Mouse (Mus musculus): ENCODE results near the gene Slc9a3r2.
A peak's percentile ranks its signal among the peaks of the same experiment; 100 is the strongest.
"Not testable (repeated sequence)": the region's sequence is repeated elsewhere in the genome, so short reads cannot be mapped to it uniquely, and the experiment has no call there.

Slc9a3r2 gene

DNA sequence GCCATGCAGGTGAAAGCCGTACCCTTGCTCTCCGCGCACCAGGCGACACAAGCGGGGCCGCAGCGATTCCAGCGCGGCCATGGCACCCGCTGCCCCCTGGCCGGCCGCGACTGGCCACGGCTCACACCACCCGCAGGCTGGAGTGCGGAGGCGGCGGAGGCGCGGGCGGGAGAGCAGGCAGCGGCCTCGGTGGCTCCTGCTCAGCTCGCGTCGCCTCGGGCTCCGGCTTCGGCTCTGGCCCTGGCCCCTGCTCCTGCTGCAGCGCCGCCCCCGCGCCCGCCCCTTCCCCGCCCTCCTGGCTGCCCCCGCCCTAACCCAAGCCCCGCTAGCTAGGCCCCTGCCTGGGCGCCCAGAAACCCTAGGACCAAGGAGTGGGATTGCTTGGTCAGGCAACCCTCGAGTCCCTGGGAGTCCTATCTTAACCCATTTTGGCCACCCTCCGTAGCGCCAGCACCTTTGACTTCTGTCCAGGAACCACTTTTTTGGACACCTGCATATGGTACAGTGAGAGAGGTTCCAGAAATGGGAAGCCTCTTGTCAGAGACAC lies at the start of gene Slc9a3r2:
TSS of gene Slc9a3r2 (minus strand) at position 258 of the 547 bp plus-strand sequence.
- DNase-seq (ENCODE audit: low spot score), result peak; percentile 83

DNA sequence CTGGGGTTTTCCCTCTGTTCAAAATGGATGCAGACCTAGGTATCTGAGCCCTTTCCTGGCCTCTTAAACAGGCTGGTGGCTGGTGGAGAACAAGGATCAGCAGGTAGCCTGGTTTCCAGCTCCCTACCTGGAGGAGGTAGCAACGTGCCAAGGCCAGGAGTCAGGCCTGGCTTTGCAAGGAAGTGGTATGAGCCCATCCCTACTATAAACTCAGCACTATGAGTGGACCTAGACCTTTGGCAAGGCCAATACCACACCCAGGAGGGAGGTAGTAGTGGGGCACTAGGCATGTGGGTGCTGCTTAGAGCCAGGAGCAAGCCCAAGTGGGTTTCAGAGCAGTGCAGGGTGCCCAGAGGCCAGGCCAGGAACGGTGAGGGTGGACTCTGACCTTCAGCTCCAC lies 49.3 kb upstream of the Slc9a3r2 start:
- no peak for DNase-seq (ENCODE audit: low spot score)

DNA sequence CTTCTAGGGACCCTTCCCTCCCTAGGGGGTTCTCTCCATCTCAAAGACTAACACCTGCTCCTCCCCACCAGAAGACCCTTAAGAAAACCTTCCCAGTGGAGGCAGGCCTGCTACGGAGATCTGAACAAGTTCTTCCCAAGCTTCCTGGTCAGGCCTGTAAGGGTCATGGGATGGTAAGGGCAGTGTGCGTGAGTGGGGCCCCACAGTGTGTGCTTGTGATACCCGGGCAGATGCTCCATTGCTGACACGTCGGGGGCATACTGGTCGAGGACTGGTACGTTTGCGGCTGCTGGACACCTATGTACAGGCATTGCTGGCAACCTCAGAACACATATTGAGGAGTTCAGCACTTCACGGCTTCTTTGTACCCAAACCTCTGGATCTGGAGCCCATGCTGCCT lies 48.6 kb upstream of the Slc9a3r2 start:
- no peak for DNase-seq (ENCODE audit: low spot score)

DNA sequence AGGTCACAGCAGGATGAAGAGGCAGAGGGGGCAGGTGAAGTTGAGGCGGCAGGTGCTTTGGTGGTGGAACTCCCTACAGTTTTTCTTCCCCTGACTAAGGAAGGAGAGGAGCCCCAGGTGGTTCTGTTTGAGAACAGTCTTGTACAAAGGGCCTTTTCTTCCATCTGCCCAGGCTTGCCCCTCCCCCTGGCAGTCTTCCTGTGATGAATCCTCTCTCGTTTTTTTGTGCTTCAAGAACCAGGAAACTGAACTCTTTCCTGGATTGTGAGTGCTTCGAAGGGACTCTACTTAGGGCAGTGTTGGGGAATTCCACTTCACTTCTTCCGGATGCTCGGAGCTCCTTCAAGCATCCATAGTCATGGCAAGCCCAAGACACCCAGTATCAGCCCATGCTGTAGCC lies 47.9 kb upstream of the Slc9a3r2 start:
- no peak for DNase-seq (ENCODE audit: low spot score)

DNA sequence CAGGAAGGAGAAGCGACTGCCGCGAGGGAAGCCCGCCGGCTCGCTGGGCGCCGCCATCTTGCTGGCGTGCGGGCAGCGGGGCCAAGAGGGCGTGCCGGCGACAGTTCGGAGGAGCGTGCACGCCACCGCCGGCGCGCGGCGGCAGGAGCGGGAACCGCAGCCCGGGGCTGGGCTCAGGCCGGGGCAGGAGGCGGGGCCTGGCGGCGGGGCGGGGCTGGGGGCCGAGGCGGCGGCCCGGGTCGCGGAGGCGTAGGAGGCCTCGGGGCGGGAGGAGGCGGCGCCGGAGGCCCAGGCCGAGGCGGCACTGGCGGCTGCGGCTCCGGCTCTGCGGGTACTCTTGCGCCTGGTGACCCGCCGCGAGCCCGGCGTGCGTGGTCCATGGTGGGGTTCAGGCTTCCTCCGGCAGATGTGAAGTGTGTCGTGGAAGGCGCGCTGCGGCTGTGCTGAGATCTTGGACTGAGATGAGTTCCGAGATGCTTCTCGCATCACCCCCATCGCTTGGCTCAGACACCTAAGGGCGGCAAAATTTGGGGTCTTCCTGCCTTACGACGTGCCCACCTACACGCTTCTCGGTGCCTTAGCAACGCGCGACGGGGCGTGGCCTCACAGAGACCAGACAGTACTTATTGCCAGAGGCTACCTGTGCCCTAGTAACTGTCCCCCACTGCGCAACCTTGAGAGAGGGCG lies 46.0 kb upstream of the Slc9a3r2 start, which contains the start of the genes Gfer and Noxo1:
TSS of gene Gfer (minus strand) at position 146 of the 687 bp plus-strand sequence.
TSS of gene Noxo1 (plus strand) at position 224 of the 687 bp plus-strand sequence.
- peak; percentile 87 for DNase-seq (ENCODE audit: low spot score)

DNA sequence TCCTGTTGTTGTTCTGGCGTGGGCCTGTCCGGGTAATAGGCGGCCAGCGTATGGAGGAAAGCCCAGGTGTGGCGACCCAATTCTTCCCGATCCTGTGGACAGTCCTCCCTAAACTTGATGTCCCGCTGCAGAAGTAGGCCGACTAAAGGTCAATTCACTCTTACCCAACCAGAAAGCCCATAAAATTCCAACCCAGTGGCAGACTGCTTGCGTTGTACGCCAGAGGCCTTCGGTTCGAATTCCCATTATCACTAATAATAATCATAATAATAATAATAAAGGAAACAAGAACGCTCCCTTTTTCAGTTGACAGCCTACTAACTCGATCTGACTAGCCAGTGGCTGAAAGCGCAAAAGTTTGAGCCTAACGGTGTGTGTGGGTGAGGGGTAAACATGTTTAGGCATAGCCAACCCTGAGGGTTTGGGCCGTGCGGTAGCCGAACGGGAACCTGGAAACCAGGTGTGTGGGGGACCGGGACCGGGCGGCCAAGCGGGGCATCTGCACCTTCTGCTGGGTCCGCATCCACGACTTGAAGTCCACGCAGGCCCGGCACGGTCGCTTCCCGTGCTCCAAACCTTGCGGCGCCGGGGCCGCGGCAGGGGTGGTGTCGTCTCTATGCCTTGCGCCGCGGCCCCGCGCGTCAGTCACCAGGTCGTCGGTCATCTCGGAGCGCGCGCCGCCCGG lies 45.3 kb upstream of the Slc9a3r2 start:
- no peak for DNase-seq (ENCODE audit: low spot score)

DNA sequence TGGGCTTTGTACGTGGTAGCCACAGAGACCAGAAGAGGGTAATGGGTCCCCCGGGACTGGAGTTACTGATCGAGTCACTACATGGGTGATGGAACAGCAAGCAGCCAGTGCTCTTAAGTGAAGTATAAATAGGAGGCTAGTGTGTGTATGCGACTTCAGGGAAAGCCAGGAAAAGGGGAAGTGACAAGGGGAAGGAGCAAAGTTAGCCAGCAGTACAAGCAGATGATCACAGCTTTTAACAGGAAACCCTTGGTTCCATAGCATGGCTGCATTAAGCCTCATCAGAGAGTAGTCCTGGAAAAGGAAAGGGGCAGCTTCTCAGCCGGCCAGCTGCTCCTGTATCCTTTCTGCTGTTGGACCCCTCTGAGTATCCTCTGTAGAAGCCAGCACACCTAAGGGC lies 42.3 kb upstream of the Slc9a3r2 start:
- no peak for DNase-seq (ENCODE audit: low spot score)

DNA sequence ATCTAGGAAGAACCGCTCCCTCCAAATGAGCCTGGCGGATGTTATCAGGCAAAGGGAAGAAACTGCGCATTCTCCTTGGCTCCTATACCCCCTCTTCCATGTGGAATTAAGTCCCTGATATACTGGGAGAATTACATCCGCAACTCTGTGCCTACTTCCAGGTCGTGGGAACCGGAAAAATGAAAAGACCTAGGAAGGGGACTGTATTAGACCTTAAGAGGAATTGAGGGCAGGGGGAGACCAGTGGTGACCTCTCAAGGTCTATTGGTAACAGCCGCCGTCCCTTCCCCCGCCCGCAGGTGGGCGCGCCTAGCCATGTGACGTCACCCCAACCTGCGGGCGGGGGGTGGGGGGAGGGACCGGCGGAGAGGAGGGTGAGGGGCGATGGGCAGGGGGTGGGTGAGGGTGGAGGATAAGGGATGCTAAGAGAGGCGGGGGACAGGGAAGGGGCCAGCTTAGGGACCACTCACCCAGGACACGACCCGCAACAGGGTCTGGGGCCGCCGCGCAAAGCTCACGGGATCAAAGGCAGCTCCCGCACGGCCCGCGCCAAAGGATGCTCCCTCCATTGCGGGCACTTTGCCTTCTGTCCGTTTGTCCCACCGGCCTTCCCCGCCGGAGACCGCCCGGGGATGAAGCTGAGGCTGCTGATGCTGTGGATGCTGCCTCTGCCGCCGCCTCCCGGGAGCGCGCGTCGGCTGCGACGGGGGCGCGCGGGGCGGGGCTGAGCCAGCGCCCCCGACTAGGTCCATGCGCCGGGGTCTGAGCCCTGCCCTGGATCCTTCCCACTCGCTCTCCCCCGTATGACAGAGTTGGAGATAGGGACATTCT lies 39.3 kb upstream of the Slc9a3r2 start, which contains the start of gene Syngr3:
TSS of gene Syngr3 (minus strand) at position 705 of the 831 bp plus-strand sequence.
- no peak for DNase-seq (ENCODE audit: low spot score)

DNA sequence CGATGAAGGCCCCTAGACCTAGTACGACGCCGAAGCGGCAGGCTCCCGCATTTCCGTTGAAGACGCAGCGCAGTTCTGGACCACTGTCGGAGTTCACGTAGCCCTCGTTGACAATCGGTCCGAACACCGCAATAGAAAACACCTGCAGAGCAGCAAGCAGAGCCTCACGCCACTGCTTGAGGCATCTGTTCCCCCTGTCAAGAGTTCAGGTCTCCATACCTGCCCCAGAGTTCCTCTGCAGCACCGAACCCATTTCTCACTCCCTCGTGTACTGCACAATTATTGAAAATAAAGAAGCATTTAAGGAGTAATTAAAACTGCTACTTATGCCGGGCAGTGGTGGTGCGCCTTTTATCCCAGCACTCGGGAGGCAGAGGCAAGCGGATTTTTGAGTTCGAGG lies 37.5 kb upstream of the Slc9a3r2 start:
- DNase-seq (ENCODE audit: low spot score), result no peak

DNA sequence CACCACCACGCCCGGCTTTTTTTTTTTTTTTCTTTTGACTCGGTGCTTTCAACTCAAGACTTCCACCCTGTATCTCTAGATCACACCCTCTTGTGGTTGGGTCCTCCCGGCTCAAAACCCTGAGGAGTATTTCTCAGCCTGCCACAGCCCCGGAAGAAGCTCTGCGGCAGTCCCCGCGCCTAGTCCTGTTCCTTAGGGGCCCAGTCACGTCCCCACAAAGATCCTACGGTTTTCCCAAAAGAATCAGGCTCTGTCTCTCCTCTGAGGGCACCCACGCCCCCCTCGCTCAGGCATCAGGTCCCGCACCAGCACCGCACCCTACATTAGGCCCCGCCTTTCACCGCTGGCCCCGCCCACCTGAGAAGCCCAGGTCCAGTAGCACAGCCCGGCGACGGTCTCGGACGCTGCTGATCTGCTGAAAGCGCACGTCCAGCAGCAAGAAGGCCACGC lies 37.0 kb upstream of the Slc9a3r2 start:
- DNase-seq (ENCODE audit: low spot score), result peak; percentile 71

DNA sequence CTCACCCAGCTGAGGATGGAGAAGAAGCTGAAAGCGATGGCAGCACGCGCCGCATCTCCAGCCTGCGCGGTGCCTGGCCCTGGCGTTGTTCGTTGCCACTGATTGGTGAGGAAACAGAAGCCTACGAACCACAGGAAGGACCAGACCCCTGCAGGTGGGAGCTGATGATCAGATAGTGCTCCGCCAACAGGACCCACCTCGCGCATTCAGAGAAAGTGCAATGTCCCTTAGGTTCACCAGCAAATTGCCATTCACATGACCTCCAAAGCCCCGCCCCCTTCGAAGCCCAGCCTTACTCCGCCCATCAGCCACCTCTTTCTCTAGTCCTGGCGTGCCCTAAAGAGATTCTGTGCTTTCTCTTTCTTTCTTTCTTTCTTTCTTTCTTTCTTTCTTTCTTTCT lies 36.4 kb upstream of the Slc9a3r2 start:
- DNase-seq (ENCODE audit: low spot score), result peak; percentile 78

DNA sequence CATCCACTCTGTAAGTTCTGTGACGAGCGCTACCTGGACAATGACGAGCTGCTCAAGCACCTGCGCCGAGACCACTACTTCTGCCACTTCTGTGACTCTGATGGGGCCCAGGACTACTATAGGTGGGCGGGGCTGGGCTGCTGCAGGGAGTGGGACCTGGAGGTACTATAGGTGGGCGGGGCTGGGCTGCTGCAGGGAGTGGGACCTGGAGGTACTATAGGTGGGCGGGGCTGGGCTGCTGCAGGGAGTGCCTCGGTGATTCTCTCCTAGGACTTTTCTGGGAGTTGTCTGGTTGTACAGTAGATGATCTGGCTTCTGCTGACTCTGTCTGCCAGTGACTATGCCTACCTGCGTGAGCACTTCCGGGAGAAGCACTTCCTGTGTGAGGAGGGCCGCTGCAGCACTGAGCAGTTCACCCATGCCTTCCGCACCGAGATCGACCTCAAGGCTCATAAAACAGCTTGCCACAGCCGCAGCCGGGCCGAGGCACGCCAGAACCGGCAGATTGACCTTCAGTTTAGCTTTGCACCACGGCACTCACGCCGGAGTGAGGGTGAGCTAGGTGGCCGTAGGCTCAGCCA lies 27.5 kb upstream of the Slc9a3r2 start:
- no peak for DNase-seq (ENCODE audit: low spot score)

DNA sequence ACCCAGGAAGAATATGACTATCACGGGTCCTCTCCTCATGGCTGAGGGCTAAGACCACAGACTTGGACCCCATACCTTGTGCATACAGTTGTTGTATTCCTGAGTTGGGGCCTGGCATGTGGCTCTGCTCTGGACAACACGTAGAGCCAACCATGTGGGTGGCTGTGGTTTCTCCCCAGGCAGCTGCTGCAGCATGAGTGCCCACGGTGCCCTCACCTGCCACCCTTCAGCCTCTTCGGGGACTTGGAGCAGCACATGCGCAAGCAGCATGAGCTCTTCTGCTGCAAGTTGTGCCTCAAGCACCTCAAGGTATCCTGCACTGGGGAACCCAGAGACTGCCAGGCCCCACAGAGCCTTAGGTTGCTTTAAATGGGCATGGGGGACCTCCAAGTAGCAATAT lies 26.8 kb upstream of the Slc9a3r2 start:
- DNase-seq (ENCODE audit: low spot score), result no peak

DNA sequence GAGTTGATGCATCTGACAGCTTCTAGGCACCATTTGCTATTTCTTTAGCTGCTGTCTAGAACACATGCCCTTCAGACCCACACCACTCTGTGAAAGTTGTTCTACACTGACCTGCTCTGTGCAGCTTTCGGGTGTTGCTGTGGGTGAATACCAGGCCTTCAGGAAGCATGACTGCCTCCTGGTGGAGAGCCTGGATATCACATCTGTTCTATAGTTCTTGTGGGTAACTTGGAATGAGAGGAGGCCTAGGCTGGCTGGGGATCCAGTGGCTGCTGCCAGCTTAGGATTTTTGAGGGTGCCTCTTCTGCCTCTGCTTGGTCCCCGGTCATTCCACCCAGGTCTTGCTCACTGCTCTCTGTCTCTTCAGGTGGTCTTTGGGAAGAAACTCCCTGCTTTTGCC lies 26.1 kb upstream of the Slc9a3r2 start:
- DNase-seq (ENCODE audit: low spot score), result no peak

DNA sequence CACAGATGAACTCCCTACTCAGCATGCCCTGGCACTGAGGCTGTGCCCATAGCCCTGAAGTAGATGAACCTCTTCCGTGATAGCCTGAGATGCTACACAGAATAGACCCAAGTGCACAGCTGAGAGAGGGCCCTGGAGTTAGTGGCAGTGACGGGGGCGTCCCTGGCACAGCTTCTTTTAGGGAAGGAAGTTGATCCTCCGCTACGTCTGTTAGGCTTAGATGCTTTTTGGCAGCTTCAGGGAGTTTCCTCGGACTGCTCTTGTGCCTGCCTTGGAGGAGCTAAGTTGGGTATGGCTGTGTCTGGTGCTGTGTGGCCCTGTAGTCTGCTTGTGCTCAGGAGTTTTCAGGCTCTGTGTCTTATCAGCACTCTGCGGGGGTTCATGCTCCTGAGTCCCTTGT lies 24.1 kb upstream of the Slc9a3r2 start:
- DNase-seq (ENCODE audit: low spot score), result no peak

DNA sequence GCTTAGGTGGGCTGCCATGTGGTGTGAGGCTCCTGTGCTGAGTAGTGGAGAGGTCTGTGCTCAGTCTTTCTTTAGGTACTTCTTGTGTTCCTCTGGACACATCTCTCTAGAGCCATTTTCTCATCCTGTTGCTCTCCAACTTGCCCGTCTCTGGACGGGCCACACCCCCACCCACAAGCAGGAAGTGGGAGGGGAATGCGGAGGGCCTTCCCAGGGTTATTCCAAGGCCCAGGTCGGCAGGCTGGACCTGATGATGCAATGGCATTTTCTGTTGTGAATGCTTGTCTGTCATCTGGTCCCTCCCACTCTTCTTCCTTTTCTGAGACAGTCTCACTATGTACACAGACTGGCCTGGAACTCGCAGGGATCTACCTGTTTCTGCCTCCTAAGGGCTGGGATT lies 22.0 kb upstream of the Slc9a3r2 start:
- DNase-seq (ENCODE audit: low spot score), result peak; percentile 85

DNA sequence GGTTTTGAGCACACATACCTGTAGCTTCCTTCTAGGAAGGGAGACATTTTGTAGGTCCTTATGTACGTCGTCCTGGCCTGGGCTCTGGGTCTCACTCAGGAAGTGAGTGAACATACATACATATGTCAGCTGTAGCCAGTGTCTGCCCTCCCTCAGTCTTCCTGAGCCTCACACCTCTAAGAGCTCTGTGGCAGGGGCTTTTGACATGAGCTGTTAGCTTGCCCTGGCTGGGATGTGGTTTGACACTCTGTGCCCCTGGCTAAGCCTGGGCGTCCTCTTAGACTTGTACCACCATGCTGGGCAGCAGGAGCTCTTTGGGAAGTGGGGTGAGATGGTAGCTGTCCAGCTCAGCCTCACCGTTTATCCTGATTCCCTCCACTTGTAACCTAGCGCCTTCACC lies 21.2 kb upstream of the Slc9a3r2 start:
- no peak for DNase-seq (ENCODE audit: low spot score)

DNA sequence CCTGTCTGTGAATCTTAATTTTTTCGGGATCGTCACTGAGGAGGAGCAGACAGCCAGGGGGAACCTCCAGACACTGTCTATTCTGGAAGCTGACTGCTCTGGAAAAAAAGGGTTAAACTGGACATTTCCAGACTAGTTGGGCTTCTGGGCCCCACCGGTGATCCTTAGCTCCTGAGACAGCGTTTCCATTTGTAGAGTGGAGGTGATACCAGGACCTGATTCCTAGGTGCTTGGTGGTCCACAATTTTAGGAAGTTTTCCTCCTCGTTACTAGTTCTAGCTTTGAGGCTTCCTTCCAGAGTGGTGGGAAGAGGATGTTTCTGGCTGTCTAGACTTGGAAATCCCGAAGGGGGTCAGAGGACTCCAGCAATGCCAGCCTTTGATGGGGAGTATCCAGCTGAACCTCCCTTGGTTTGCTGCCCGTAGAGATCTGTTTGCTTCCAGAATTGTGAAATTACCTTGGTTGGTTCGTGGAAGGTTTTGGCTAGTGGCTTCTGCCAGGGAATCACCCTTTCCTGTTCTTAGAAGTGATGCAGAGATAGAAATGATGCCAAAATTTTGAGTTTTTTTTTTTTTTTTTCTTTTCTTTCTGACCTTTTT lies 20.2 kb upstream of the Slc9a3r2 start:
- DNase-seq (ENCODE audit: low spot score), result no peak

DNA sequence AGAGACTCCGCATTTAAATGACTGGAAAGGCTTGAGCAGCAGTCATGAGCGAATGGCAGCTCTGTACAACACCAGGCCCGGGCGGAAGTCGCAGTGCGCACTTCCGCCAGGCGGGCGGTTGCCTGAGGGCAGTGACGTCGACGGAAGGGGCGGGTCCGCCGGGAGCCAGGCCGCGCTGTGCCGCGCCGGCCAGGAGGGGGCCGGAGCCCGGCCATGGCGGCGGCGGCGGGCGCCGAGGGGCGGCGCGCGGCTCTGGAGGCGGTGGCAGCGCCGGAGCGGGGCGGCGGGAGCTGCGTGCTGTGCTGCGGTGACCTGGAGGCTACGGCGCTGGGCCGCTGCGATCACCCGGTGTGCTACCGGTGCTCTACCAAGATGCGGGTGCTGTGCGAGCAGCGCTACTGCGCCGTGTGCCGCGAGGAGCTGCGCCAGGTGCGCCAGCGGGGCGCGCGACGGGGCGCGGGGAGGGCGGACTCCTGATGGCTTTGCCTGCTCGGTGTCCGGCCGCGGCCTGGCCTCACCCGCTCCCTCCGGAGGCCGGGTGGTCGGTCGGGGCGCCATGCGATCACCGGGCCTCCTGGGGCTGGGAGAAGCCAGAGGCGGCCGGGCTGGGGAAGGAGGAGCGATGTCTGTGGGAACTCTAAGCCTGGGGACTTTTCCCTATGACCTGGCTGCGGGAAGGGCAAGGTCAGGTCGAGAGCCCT lies 19.6 kb upstream of the Slc9a3r2 start, which contains the start of gene Zfp598:
TSS of gene Zfp598 (plus strand) at position 143 of the 701 bp plus-strand sequence.
- DNase-seq (ENCODE audit: low spot score), result peak; percentile 90

DNA sequence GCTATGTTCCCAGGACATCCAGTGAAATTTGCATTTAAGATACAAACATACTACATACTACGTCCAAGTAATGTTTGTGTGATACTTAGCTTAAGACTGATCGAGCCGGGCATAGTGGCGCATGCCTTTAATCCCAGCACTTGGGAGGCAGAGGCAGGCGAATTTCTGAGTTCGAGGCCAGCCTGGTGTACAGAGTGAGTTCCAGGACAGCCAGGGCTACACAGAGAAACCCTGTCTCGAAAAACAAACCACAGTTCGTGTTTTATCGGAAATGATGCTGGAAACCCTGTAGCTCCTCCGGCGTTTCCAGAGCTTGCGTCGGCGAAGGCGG lies 19.1 kb upstream of the Slc9a3r2 start:
- not testable (repeated sequence) for DNase-seq (ENCODE audit: low spot score)

DNA sequence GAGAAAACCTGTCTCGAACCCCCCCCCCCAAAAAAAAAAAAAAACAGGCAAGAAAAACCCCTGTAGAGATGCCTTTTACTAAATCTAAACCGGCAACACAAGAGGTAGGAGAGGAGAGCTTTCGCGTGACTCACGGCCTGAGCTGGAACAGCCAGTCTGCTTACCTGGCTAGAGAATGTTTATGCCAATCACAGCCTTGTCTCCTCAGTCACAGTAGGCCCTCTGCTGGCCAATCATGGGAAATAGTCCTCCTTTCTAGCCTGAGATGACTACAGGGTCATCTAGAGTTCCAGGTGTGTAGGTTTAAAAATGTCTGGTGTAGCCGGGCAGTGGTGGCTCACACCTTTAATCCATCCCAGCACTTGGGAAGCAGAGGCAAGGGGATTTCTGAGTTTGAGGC lies 17.3 kb upstream of the Slc9a3r2 start:
- peak; percentile 55 for DNase-seq (ENCODE audit: low spot score)
